ENCODE assay signal across 8 mouse cellular contexts in the genomic region with DNA sequence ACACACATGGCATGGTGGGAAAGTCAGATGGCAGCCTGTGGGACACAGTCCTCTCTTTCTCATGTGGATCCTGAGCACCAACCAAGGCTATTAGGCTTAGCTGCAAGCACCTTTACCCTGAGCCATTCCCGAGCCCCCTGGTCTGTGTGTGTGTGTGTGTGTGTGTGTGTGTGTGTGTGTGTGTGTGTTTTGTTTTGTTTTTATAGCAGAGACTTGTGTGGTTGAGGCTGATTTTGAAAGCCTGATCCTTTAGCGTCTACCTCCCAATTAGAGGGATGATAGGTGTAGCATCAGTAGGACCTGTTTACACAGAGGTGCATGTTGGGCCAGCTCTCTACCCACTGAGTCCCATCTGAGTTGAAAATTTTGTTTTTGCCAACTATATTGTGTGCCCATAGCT. TPM values are rescaled to one million over a fixed set of nuclear protein-coding genes. Genes with fewer than 3 reads are reported as not detected.
DNase-seq lines count a peak whose midpoint lies in the region; ATAC-seq and TF ChIP-seq lines count a peak whose summit lies in the region.

No protein-coding gene starts in this region.

- peak overlapping the region; percentile 75; the same call in 1 of the 2 replicates for H3K9ac ChIP-seq in hindbrain, embryonic 11.5 days (ENCODE audit: low read depth, low read length)
- H3K9ac ChIP-seq in midbrain, embryonic 11.5 days (ENCODE audit: low read length): peak overlapping the region; percentile 88

- H3K27me3 ChIP-seq in kidney, adult 2 months (replicated peaks; ENCODE audit: control insufficient read depth, insufficient read depth, low read length): no peaks in the 10 kb centered on the region
- H3K27me3 ChIP-seq in hindbrain, embryonic 11.5 days (ENCODE audit: control insufficient read depth, insufficient read depth, low read length): no peaks in the 10 kb centered on the region
- no peaks in the 10 kb centered on the region for H3K27me3 ChIP-seq in midbrain, embryonic 11.5 days (ENCODE audit: control insufficient read depth, insufficient read depth, low read length)

- peak overlapping the region; percentile 89 for H3K4me3 ChIP-seq in kidney, adult 2 months (ENCODE audit: insufficient read depth, low read depth, low read length)
- H3K4me3 ChIP-seq in bone marrow, adult 2 months (replicated peaks; ENCODE audit: control insufficient read depth, low read depth, low read length): peak overlapping the region; percentile 76
- peak overlapping the region; percentile 52 for H3K4me3 ChIP-seq in hindbrain, embryonic 11.5 days (ENCODE audit: low read depth, low read length)
- H3K4me3 ChIP-seq in midbrain, embryonic 11.5 days (ENCODE audit: low read depth, low read length): peak overlapping the region; percentile 64

- no peak for TF ChIP-seq POLR2A in kidney, adult 2 months (IDR thresholded peaks at IDR 0.05; ENCODE audit: low read depth, low read length)
- TF ChIP-seq POLR2A in bone marrow, adult 2 months (IDR thresholded peaks at IDR 0.05; ENCODE audit: borderline replicate concordance, control insufficient read depth, low read depth, low read length): no peak

- H3K4me1 ChIP-seq in kidney, adult 2 months (ENCODE audit: control insufficient read depth, insufficient read depth, low read length): peaks cover 7% of the 10 kb centered on the region; the same call in 1 of the 2 replicates
- peaks cover 3% of the 10 kb centered on the region; the same call in 1 of the 2 replicates for H3K4me1 ChIP-seq in bone marrow, adult 2 months (ENCODE audit: control insufficient read depth, insufficient read depth, low read length)
- H3K4me1 ChIP-seq in hindbrain, embryonic 11.5 days (replicated peaks; ENCODE audit: control insufficient read depth, insufficient read depth, low read length): peaks cover 8% of the 10 kb centered on the region
- H3K4me1 ChIP-seq in midbrain, embryonic 11.5 days (ENCODE audit: control insufficient read depth, insufficient read depth, low read length): peaks cover 9% of the 10 kb centered on the region

- no peak for TF ChIP-seq CTCF in kidney, adult 2 months (conservative IDR thresholded peaks at IDR 0.05; ENCODE audit: insufficient read depth, insufficient read length, low read depth, low read length)
- no peak for TF ChIP-seq CTCF in bone marrow, adult 2 months (IDR thresholded peaks at IDR 0.05; ENCODE audit: control insufficient read depth, insufficient read depth, low read length)

- no peaks in the 10 kb centered on the region for H3K9me3 ChIP-seq in hindbrain, embryonic 11.5 days (ENCODE audit: control insufficient read depth, low read length)
- no peaks in the 10 kb centered on the region for H3K9me3 ChIP-seq in midbrain, embryonic 11.5 days (ENCODE audit: control insufficient read depth, low read length)

- H3K27ac ChIP-seq in kidney, adult 2 months (ENCODE audit: insufficient read depth, low read depth, low read length): no peak overlapping the region
- H3K27ac ChIP-seq in bone marrow, adult 2 months (ENCODE audit: control insufficient read depth, insufficient read depth, low read depth, low read length, poor library complexity): no peak overlapping the region
- H3K27ac ChIP-seq in hindbrain, embryonic 11.5 days (ENCODE audit: low read depth, low read length): 0 out of 2 replicates have a peak overlapping the region, but pooled peaks have one; percentile 91
- H3K27ac ChIP-seq in midbrain, embryonic 11.5 days (ENCODE audit: low read depth, low read length): peak overlapping the region; percentile 91

- peak overlapping the region; percentile 69 for H3K4me2 ChIP-seq in hindbrain, embryonic 11.5 days (replicated peaks; ENCODE audit: low read depth, low read length)
- peak overlapping the region; percentile 79 for H3K4me2 ChIP-seq in midbrain, embryonic 11.5 days

- 49% methylated on average over 2 of the region's 2 CpGs for WGBS in kidney, adult 2 months
- 53% methylated on average over 2 of the region's 2 CpGs for WGBS in bone marrow, adult 2 months
- WGBS in hindbrain, embryonic 11.5 days: 39% methylated on average over 2 of the region's 2 CpGs
- 64% methylated on average over 2 of the region's 2 CpGs for WGBS in midbrain, embryonic 11.5 days

- H3K36me3 ChIP-seq in kidney, adult 2 months (ENCODE audit: control insufficient read depth, insufficient read depth, low read length): no peaks in the 10 kb centered on the region
- H3K36me3 ChIP-seq in hindbrain, embryonic 11.5 days (ENCODE audit: control insufficient read depth, insufficient read depth, low read length): no peaks in the 10 kb centered on the region
- no peaks in the 10 kb centered on the region for H3K36me3 ChIP-seq in midbrain, embryonic 11.5 days (ENCODE audit: control insufficient read depth, insufficient read depth, low read length)

- ATAC-seq in hindbrain, embryonic 11.5 days (ENCODE audit: low FRiP score): no peak; the same call in 1 of the 2 replicates
- peak; percentile 13 for ATAC-seq in midbrain, embryonic 11.5 days (ENCODE audit: low FRiP score)

- DNase-seq in kidney, adult 2 months: no peak
- DNase-seq in kidney, postnatal 10 days: no peak
- no peak for DNase-seq in hindbrain, embryonic 11.5 days (ENCODE audit: low spot score)
- peak; percentile 87 for DNase-seq in midbrain, embryonic 11.5 days (ENCODE audit: low spot score, missing footprints)
- no peak for DNase-seq in B cell, adult 2 months
- DNase-seq in layer of hippocampus, adult 18-20 months (ENCODE audit: low spot score in 2 of 2): no peak
- DNase-seq in embryo, embryonic 10.5 days (ENCODE audit: low spot score): no peak

RNA-seq across cellular contexts. Expression of a gene that starts 4.7 kb away (rescaled TPM):
- polyA plus RNA-seq in kidney, adult 2 months (2012; rRNA removed): 0.45 and 0.56 TPM in 2 replicates
- not detected in 2 replicates for polyA plus RNA-seq in bone marrow, adult 2 months (2011; ENCODE audit: insufficient read depth, insufficient read length, low replicate concordance, missing spikeins)
- 5.9 and 6.9 TPM in 2 replicates for polyA plus RNA-seq in hindbrain, embryonic 11.5 days (2014; fragmentation: Nextera tagmentation; extraction: Ambion mirVana)
- polyA plus RNA-seq in midbrain, embryonic 11.5 days (2014; fragmentation: Nextera tagmentation; extraction: Ambion mirVana): 6.5 and 6.7 TPM in 2 replicates
- total RNA-seq in layer of hippocampus, adult 18-20 months (2021): 1 to 10 TPM; 3.5 to 3.8 TPM

RNA-seq across cellular contexts. Expression of a gene that starts 15.8 kb away (rescaled TPM):
- 67.1 and 81.0 TPM in 2 replicates for polyA plus RNA-seq in kidney, adult 2 months (2012; rRNA removed)
- polyA plus RNA-seq in bone marrow, adult 2 months (2011; ENCODE audit: insufficient read depth, insufficient read length, low replicate concordance, missing spikeins): 5.3 and 11.1 TPM in 2 replicates
- 2.7 and 4.4 TPM in 2 replicates for polyA plus RNA-seq in hindbrain, embryonic 11.5 days (2014; fragmentation: Nextera tagmentation; extraction: Ambion mirVana)
- polyA plus RNA-seq in midbrain, embryonic 11.5 days (2014; fragmentation: Nextera tagmentation; extraction: Ambion mirVana): 4.2 and 4.6 TPM in 2 replicates
- 10 to 100 TPM; 36.9 to 37.8 TPM for total RNA-seq in layer of hippocampus, adult 18-20 months (2021)

RNA-seq across cellular contexts. Expression of a gene that starts 16.6 kb away (rescaled TPM):
- 16.3 and 19.7 TPM in 2 replicates for polyA plus RNA-seq in kidney, adult 2 months (2012; rRNA removed)
- polyA plus RNA-seq in bone marrow, adult 2 months (2011; ENCODE audit: insufficient read depth, insufficient read length, low replicate concordance, missing spikeins): 7.7 and 16.8 TPM in 2 replicates
- polyA plus RNA-seq in hindbrain, embryonic 11.5 days (2014; fragmentation: Nextera tagmentation; extraction: Ambion mirVana): 40.6 and 42.2 TPM in 2 replicates
- polyA plus RNA-seq in midbrain, embryonic 11.5 days (2014; fragmentation: Nextera tagmentation; extraction: Ambion mirVana): 36.6 and 38.9 TPM in 2 replicates
- total RNA-seq in layer of hippocampus, adult 18-20 months (2021): 10 to 100 TPM; 24.8 to 26.7 TPM

RNA-seq across cellular contexts. Expression of a gene that starts 38.1 kb away (rescaled TPM):
- 1.0 and 1.1 TPM in 2 replicates for polyA plus RNA-seq in kidney, adult 2 months (2012; rRNA removed)
- polyA plus RNA-seq in bone marrow, adult 2 months (2011; ENCODE audit: insufficient read depth, insufficient read length, low replicate concordance, missing spikeins): 3.9 and 6.6 TPM in 2 replicates
- 0.77 and 1.2 TPM in 2 replicates for polyA plus RNA-seq in hindbrain, embryonic 11.5 days (2014; fragmentation: Nextera tagmentation; extraction: Ambion mirVana)
- polyA plus RNA-seq in midbrain, embryonic 11.5 days (2014; fragmentation: Nextera tagmentation; extraction: Ambion mirVana): 0.47 and 0.89 TPM in 2 replicates
- 1 to 10 TPM; 3.6 to 3.8 TPM for total RNA-seq in layer of hippocampus, adult 18-20 months (2021)

RNA-seq across cellular contexts. Expression of a gene that starts 43.3 kb away (rescaled TPM):
- polyA plus RNA-seq in kidney, adult 2 months (2012; rRNA removed): 3.9 and 4.3 TPM in 2 replicates
- 23.2 and 27.8 TPM in 2 replicates for polyA plus RNA-seq in bone marrow, adult 2 months (2011; ENCODE audit: insufficient read depth, insufficient read length, low replicate concordance, missing spikeins)
- polyA plus RNA-seq in hindbrain, embryonic 11.5 days (2014; fragmentation: Nextera tagmentation; extraction: Ambion mirVana): 5.1 and 7.7 TPM in 2 replicates
- polyA plus RNA-seq in midbrain, embryonic 11.5 days (2014; fragmentation: Nextera tagmentation; extraction: Ambion mirVana): 4.6 and 6.0 TPM in 2 replicates
- 1 to 10 TPM; 2.6 to 4.1 TPM for total RNA-seq in layer of hippocampus, adult 18-20 months (2021)

Comparison
In these comparisons a context has a peak if more than half of its experiments do, and no peak if none do; other contexts are left out.
1. H3K27ac ChIP-seq: peak in hindbrain, embryonic 11.5 days (single experiment) and midbrain, embryonic 11.5 days (single experiment); none in kidney, adult 2 months (single experiment) and bone marrow, adult 2 months (single experiment).
2. Peak in every context shown above with its lines, with median percentiles within 50 percentile points of each other: H3K4me3 ChIP-seq.